Mouse (Mus musculus): ENCODE data around the gene Tmem117.

The Tmem117 gene

GRCm38 (mm10) chr15:95024401-95024800 is 395.4 kb downstream of the Tmem117 start:
- no peak for DNase-seq (ENCODE audit: low spot score)

- no peak for DNase-seq (ENCODE audit: low spot score)
These were observed 399.9 kb downstream of the Tmem117 start for GRCm38 (mm10) chr15:95028862-95029486.

- no peak for DNase-seq (ENCODE audit: low spot score)
These were observed 400.4 kb downstream of the Tmem117 start for GRCm38 (mm10) chr15:95029487-95029875.

GRCm38 (mm10) chr15:95042437-95042836 is 413.4 kb downstream of the Tmem117 start:
- DNase-seq (ENCODE audit: low spot score): no peak

- no peak for DNase-seq (ENCODE audit: low spot score)
These were observed 415.0 kb downstream of the Tmem117 start for GRCm38 (mm10) chr15:95044011-95044410.

- DNase-seq (ENCODE audit: low spot score): no peak
These were observed 418.5 kb downstream of the Tmem117 start for GRCm38 (mm10) chr15:95047486-95047885.

- no peak for DNase-seq (ENCODE audit: low spot score)
These were observed 420.2 kb downstream of the Tmem117 start for GRCm38 (mm10) chr15:95049171-95049729.

GRCm38 (mm10) chr15:95055081-95055650 is 426.1 kb downstream of the Tmem117 start:
- DNase-seq (ENCODE audit: low spot score): no peak

- DNase-seq (ENCODE audit: low spot score): no peak
These were observed 439.0 kb downstream of the Tmem117 start for GRCm38 (mm10) chr15:95068023-95068422.

- DNase-seq (ENCODE audit: low spot score): no peak
These were observed 439.8 kb downstream of the Tmem117 start for GRCm38 (mm10) chr15:95068799-95069198.

GRCm38 (mm10) chr15:95070881-95071280 is 441.8 kb downstream of the Tmem117 start:
- DNase-seq (ENCODE audit: low spot score): no peak

GRCm38 (mm10) chr15:95075356-95075755 is 446.3 kb downstream of the Tmem117 start:
- no peak for DNase-seq (ENCODE audit: low spot score)

GRCm38 (mm10) chr15:95081654-95082053 is 452.6 kb downstream of the Tmem117 start:
- no peak for DNase-seq (ENCODE audit: low spot score)

- DNase-seq (ENCODE audit: low spot score): no peak
These were observed 456.9 kb downstream of the Tmem117 start for GRCm38 (mm10) chr15:95085962-95086361.

- DNase-seq (ENCODE audit: low spot score): no peak
These were observed 471.1 kb downstream of the Tmem117 start for GRCm38 (mm10) chr15:95100133-95100532.

- no peak for DNase-seq (ENCODE audit: low spot score)
These were observed 472.5 kb downstream of the Tmem117 start for GRCm38 (mm10) chr15:95101522-95101921.

- DNase-seq (ENCODE audit: low spot score): no peak
These were observed 478.3 kb downstream of the Tmem117 start for GRCm38 (mm10) chr15:95107246-95107809.

- no peak for DNase-seq (ENCODE audit: low spot score)
These were observed 479.6 kb downstream of the Tmem117 start for GRCm38 (mm10) chr15:95108626-95109025.

GRCm38 (mm10) chr15:95131401-95131800 is 502.4 kb downstream of the Tmem117 start:
- DNase-seq (ENCODE audit: low spot score): no peak

GRCm38 (mm10) chr15:95135926-95136609 is 507.0 kb downstream of the Tmem117 start:
- DNase-seq (ENCODE audit: low spot score): no peak

GRCm38 (mm10) chr15:95137018-95137810 is 508.2 kb downstream of the Tmem117 start:
- DNase-seq (ENCODE audit: low spot score): no peak
